Mouse (Mus musculus) liver, embryonic 13.5 days (tissue): Measurements from ENCODE around the gene Arid5b. TPM values are rescaled to one million over a fixed set of nuclear protein-coding genes. Genes with fewer than 3 reads are reported as not detected.

Source experiments
- ATAC-seq: fragments of 200-750 bp; cut with Nextera tagmentation; 2 replicates; pipeline ENCODE4 v1.8.0; 2017; ENCODE audit warnings: low read depth, mild to moderate bottlenecking, moderate number of reproducible peaks, moderate library complexity
- DNase-seq: peaks from one replicate; pipeline ENCODE4 v3.0.0; 2022
- H3K27ac ChIP-seq: fragments of 300-500 bp; sonication (generic); 2 replicates; pipeline ENCODE4 v1.5.1; 2015; ENCODE audit warnings: moderate library complexity, mild to moderate bottlenecking, inconsistent platforms
- H3K27me3 ChIP-seq: fragments of 300-500 bp; sonication (generic); 2 replicates; pipeline ENCODE4 v1.6.1; 2015; ENCODE audit warnings: mild to moderate bottlenecking, inconsistent platforms
- H3K36me3 ChIP-seq: fragments of 300-500 bp; sonication (generic); 2 replicates; pipeline ENCODE4 v1.6.1; 2015; ENCODE audit warnings: mild to moderate bottlenecking, inconsistent platforms
- H3K4me1 ChIP-seq: fragments of 300-500 bp; sonication (generic); replicated peaks from 2 replicates; pipeline ENCODE4 v1.6.1; 2015; ENCODE audit warnings: inconsistent platforms
- H3K4me2 ChIP-seq: fragments of 300-500 bp; sonication (generic); 2 replicates; pipeline ENCODE4 v1.6.1; 2015; ENCODE audit warnings: inconsistent platforms, mild to moderate bottlenecking, moderate library complexity
- H3K4me3 ChIP-seq: fragments of 300-500 bp; sonication (generic); replicated peaks from 2 replicates; pipeline ENCODE4 v1.5.1; 2015; ENCODE audit warnings: mild to moderate bottlenecking, inconsistent platforms
- H3K9ac ChIP-seq: fragments of 300-500 bp; sonication (generic); 2 replicates; pipeline ENCODE4 v1.6.1; 2015; ENCODE audit warnings: mild to moderate bottlenecking, inconsistent platforms
- H3K9me3 ChIP-seq: fragments of 300-500 bp; sonication (generic); replicated peaks from 2 replicates; pipeline ENCODE4 v1.6.1; 2016; ENCODE audit warnings: inconsistent platforms
- WGBS: fragments of 180-500 bp; shearing (Covaris S2); methylation state at CpG from one replicate; pipeline ENCODE4 v1.1.7; 2015; ENCODE audit not compliant: insufficient replicate concordance; 5-methylcytosine and 5-hydroxymethylcytosine counted together
- polyA plus RNA-seq: library from polyadenylated mRNA; unstranded; fragments of >200 nt; fragmentation: Nextera tagmentation; extraction: Ambion mirVana; gene quantifications from 2 replicates; pipeline ENCODE4 v1.2.1, GENCODE M21; 2015

Arid5b gene
- polyA plus RNA-seq, 1 experiment from 2014 or later = 4.1 TPM

DNA sequence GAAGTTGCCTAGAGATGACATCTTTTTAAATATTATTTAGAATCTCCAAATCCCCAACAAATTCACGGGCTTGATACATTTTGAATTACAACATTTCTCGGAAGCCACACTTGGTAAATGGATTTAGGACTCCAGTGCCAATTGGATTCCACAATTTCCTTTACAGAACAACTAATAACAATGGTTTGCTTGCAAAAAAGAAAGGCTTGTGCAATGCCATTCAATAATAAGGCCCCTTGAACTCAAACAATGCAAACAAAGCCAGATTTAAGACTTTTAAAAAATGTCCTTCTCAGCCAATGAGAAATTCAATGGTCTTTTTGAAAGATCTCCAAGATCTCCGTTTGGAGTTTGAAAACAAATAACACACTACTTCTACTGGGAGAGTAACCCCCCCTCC, 185.0 kb downstream of the Arid5b start:
- no peak for ATAC-seq
- no peak overlapping the region for H3K4me3 ChIP-seq
- H3K27ac ChIP-seq = no peak overlapping the region
- H3K4me2 ChIP-seq = no peak overlapping the region
- 62% methylated on average over 3 of the region's 3 CpGs for WGBS
- H3K36me3 ChIP-seq = peaks cover 33% of the 10 kb centered on the region
- no peaks in the 10 kb centered on the region for H3K4me1 ChIP-seq
- H3K9me3 ChIP-seq = no peaks in the 10 kb centered on the region
- no peak overlapping the region for H3K9ac ChIP-seq
- H3K27me3 ChIP-seq = no peaks in the 10 kb centered on the region
- DNase-seq = no peak

DNA sequence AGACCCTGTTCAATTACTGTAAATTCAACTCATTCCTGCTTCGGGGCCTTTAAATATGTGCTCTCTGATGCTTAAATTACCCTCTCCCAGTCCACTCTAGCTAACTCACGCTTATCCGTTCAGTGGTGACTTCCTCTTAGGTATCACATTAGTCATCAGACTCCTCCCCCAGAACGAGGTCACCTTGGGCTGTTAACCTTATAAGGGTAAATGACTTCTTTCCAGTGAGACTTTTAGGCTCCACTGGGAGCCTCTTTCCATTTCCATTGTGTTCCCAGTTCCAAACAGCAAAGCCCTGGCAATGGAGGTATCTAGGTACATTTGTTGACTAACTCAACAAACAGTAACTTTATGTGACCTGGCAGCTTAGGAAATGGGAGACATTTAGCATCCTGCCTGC, 186.7 kb downstream of the Arid5b start:
- H3K4me1 ChIP-seq = no peaks in the 10 kb centered on the region
- no peak overlapping the region for H3K27ac ChIP-seq
- no peaks in the 10 kb centered on the region for H3K9me3 ChIP-seq
- DNase-seq (no peak), ATAC-seq (no peak)
- H3K36me3 ChIP-seq = peaks cover 17% of the 10 kb centered on the region
- no peak overlapping the region for H3K4me2 ChIP-seq
- H3K9ac ChIP-seq = no peak overlapping the region
- H3K27me3 ChIP-seq = no peaks in the 10 kb centered on the region
- H3K4me3 ChIP-seq = no peak overlapping the region
- WGBS = 43% methylated on average over 4 of the region's 4 CpGs

DNA sequence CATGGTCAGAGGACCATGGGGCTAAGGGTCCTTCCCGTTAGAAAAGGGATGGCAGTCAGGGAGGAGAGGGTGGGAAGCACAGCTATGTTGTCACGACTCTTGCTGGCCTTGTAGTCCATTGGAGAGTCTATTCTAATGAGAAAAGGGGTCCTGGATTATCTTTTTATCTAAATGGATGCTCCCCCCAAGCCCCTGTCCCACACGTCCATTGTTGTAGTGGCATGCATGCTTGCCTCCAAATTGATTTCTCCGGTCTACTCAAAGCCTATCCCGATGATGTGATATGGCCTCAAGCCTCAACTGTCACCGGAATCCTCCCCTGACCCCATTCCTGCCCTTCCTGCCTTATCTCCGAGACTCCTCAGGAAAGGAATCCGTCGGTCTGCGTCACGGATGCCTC, 187.5 kb downstream of the Arid5b start:
- H3K36me3 ChIP-seq = peaks cover 8% of the 10 kb centered on the region
- WGBS = 69% methylated on average over 11 of the region's 11 CpGs
- H3K27me3 ChIP-seq = no peaks in the 10 kb centered on the region
- no peaks in the 10 kb centered on the region for H3K9me3 ChIP-seq
- no peaks in the 10 kb centered on the region for H3K4me1 ChIP-seq
- DNase-seq = no peak
- ATAC-seq = no peak
- no peak overlapping the region for H3K9ac ChIP-seq
- H3K4me3 ChIP-seq = no peak overlapping the region
- H3K4me2 ChIP-seq = no peak overlapping the region
- no peak overlapping the region for H3K27ac ChIP-seq

DNA sequence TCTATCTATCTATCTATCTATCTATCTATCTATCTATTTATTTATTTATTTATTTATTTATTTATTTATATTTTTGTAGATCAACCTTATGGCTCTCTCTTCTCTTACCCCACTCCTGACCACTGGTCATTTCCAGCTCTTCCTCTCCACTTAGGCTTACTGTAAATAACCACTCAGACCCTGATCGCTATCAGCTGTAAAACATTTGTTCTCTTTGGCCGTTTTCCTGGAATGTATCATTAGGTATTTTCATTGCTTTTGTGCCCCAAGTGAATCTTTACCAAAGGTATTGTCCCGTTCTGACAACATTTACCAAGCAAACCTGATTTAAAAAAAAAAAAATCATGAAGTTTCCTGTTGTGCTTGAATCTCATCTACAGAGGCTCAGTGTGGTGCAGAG, 188.0 kb downstream of the Arid5b start:
- Histone ChIP-seq H3K27me3 (no peaks in the 10 kb centered on the region), H3K36me3 (0 out of 2 replicates have a peak, but pooled peaks cover 6% of the 10 kb centered on the region), H3K9me3 (no peaks in the 10 kb centered on the region), H3K4me3 (no peak overlapping the region), H3K27ac (no peak overlapping the region), H3K4me1 (no peaks in the 10 kb centered on the region), H3K4me2 (no peak overlapping the region), H3K9ac (no peak overlapping the region)
- no peak for ATAC-seq
- DNase-seq = no peak
- 43% methylated on average over 3 of the region's 3 CpGs for WGBS

DNA sequence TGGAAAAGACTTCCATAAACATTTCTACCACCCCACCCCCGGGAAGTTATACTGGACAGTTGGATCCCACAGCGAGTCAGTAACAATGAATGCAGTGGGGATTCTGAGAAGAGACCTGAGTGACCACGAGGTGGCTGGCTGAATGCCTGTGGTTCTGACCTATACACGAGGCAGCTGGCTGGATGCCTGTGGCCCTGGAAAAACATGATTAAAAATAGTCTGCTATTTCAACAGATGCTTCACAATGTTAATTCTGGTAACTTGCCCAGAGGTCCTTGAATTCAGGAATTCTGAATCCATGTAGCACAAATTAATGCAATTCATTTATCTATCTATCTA, 188.4 kb downstream of the Arid5b start:
- Histone ChIP-seq H3K4me1 (no peaks in the 10 kb centered on the region), H3K27me3 (no peaks in the 10 kb centered on the region), H3K4me2 (no peak overlapping the region), H3K9me3 (no peaks in the 10 kb centered on the region), H3K27ac (no peak overlapping the region), H3K4me3 (no peak overlapping the region), H3K9ac (no peak overlapping the region), H3K36me3 (0 out of 2 replicates have a peak, but pooled peaks cover 6% of the 10 kb centered on the region)
- 50% methylated on average over 4 of the region's 4 CpGs for WGBS
- ATAC-seq (no peak), DNase-seq (no peak)

DNA sequence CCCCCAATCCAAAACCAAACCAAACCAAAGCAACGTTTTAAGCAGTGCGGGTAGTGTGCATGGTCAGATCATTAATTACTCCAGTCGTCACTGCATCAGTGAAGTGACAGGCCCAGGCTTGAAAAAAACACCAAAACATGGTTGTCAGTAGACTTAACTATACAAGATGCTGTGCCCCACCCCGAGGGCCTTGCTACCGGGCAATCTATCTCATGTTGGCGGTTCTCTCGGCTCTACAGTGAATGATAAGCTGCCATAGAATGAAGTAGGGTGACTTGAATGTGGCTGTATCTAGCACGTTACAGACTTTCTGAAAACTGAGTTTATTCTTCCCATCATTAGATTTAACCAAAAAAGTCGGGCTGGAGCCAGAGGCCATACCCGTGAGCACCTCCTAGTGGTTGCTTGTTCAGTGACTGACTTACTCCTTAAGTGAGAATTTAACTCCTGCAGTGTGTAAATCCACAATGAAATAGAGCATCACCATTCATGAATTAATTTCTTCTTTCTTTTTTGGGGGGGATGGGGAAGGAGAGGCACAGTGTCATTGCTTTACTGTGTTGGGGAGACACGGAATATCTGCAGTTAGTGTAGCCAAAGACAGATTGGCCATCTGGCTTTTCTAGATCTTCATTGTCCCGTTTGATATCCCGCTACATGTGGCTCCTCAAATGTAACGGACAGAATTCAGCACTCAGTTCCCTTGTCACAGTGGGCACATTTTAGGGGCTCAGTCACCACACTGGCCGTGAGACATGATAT, 188.9 kb downstream of the Arid5b start:
- Histone ChIP-seq H3K9ac (no peak overlapping the region), H3K4me3 (no peak overlapping the region), H3K27ac (no peak overlapping the region), H3K4me1 (no peaks in the 10 kb centered on the region), H3K36me3 (0 out of 2 replicates have a peak, but pooled peaks cover under 1% of the 10 kb centered on the region), H3K27me3 (no peaks in the 10 kb centered on the region), H3K4me2 (no peak overlapping the region), H3K9me3 (no peaks in the 10 kb centered on the region)
- 57% methylated on average over 15 of the region's 15 CpGs for WGBS
- DNase-seq (no peak), ATAC-seq (no peak)

DNA sequence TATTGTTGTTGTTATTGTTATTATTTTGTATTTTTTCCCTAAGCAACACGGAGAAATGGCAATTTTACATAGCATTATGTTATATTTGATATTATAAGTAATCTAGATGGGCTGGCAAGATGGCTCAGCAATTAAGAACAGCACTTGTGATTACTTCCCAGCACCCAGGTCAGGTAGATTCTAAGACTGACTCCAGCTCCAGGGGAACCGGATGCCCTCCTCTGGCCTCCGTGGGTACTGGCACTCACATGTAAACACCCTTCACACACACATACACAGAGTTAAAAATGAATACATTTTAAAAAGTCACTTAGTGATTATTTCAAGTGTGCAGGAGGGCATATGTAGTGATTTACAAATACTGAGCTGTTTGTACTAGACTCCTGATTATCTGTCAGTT, 190.8 kb downstream of the Arid5b start:
- no peak for ATAC-seq
- Histone ChIP-seq H3K27ac (no peak overlapping the region), H3K9ac (no peak overlapping the region), H3K4me1 (no peaks in the 10 kb centered on the region), H3K4me2 (no peak overlapping the region), H3K36me3 (no peaks in the 10 kb centered on the region), H3K4me3 (no peak overlapping the region), H3K27me3 (no peaks in the 10 kb centered on the region), H3K9me3 (no peaks in the 10 kb centered on the region)
- no peak for DNase-seq
- 61% methylated on average over 3 of the region's 3 CpGs for WGBS

DNA sequence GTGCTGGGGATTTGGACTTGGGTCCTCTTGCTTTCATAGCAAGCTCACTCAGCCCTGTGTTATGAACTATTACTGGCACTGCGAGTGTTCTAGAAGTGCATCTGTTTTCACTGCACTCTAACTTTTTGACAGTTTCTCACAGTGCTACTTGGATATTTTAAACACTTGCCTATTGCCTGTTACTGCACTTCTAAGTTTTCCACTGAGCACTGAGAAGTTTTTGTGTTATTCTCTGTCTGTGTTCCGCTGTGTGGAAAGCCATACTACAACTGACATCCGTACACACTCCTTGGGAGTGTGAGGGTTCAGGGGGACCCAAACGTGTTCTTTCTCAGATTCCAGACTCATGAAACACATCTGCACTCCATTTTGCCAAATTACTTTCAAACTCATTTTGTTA, 191.6 kb downstream of the Arid5b start:
- no peak overlapping the region for H3K27ac ChIP-seq
- ATAC-seq = no peak
- WGBS = 79% methylated on average over 4 of the region's 4 CpGs
- H3K36me3 ChIP-seq = no peaks in the 10 kb centered on the region
- H3K9me3 ChIP-seq = no peaks in the 10 kb centered on the region
- no peak overlapping the region for H3K4me2 ChIP-seq
- H3K9ac ChIP-seq = no peak overlapping the region
- H3K4me1 ChIP-seq = no peaks in the 10 kb centered on the region
- H3K27me3 ChIP-seq = no peaks in the 10 kb centered on the region
- no peak for DNase-seq
- H3K4me3 ChIP-seq = no peak overlapping the region

DNA sequence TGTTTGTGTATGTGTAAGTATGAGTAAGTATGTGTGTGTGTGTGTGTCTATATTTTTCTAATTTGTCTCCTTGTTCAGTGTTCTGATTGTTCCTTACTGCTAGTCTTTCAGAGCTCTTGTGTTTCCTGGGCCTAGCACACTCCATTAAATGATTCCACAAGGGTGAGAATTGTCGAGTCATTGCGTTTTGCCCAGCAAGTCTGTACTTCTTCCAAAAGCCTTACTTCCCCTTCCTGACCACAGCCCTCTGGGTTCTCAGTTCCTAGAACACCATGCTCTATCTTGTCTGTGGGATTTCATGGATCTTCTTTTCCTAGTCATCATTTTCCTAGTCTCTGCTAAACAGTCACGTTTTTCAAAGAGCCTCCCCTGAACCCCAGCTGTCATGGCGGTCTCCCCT, 193.0 kb downstream of the Arid5b start:
- Histone ChIP-seq H3K4me2 (no peak overlapping the region), H3K9me3 (no peaks in the 10 kb centered on the region), H3K27me3 (no peaks in the 10 kb centered on the region), H3K4me3 (no peak overlapping the region), H3K27ac (no peak overlapping the region), H3K36me3 (no peaks in the 10 kb centered on the region), H3K4me1 (no peaks in the 10 kb centered on the region), H3K9ac (no peak overlapping the region)
- no peak for ATAC-seq
- 33% methylated on average over 4 of the region's 4 CpGs for WGBS
- DNase-seq = no peak

DNA sequence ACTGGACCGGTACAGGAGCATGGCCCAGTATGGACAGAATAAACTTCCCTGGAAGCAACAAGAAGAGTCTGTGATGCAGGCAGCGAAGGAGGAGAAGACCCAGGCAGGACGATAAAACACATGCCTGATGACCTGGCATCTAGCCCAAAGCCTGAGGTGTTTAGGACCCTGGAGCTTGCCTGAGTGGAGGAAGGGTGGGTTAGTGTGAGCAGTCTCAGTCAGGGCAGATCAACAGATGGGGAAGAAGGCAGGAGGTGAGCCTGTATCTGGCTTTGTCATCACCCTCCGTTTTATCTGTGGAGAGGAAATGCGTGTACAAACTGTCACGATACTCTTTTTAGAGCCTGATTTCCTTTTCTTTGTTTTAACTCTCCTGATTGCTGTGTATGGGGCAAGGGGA, 196.8 kb downstream of the Arid5b start:
- H3K27ac ChIP-seq = no peak overlapping the region
- H3K4me2 ChIP-seq = no peak overlapping the region
- no peak for DNase-seq
- H3K4me3 ChIP-seq = no peak overlapping the region
- H3K9me3 ChIP-seq = 0 out of 2 replicates have a peak, but pooled peaks cover 4% of the 10 kb centered on the region
- no peaks in the 10 kb centered on the region for H3K36me3 ChIP-seq
- no peaks in the 10 kb centered on the region for H3K27me3 ChIP-seq
- no peak for ATAC-seq
- 33% methylated on average over 6 of the region's 6 CpGs for WGBS
- H3K4me1 ChIP-seq = no peaks in the 10 kb centered on the region
- H3K9ac ChIP-seq = no peak overlapping the region

DNA sequence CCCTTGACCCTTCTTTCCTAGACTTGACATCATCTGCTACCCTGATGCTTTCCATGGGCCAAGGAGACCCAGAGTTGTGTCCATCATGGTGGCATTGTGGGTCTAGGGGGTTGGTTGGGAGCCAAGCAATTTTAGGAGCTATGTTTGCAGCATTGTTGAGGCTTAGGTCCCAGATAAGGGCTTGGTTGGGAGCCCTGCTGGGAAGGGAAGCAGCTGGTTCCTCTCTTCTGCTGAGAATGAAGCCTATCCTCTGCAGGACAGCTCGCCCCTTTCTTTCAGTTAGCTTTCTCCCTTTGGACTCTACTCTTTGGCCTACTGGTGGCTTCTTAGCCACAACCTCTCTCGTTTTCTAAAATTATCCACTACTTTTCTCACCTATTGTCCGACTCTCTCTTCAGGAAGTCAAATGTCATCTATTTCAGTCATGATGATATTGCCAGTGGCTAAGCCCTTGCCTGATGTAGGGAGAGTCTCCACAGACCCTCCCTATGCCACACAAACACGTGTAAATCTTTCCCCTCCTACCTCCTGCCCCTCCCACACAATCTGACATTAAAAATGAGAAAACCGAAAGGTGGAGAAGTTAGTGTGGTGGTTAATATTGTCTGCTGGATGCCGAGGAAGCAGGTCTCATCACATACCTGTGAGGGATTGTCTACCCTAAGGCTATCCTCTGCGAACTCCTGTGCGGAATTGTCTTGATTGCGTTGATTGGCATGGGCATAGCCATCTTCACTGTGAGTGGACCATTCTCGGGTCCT, 198.4 kb downstream of the Arid5b start:
- 0 out of 2 replicates have a peak, but pooled peaks cover 4% of the 10 kb centered on the region for H3K9me3 ChIP-seq
- no peak overlapping the region for H3K27ac ChIP-seq
- no peaks in the 10 kb centered on the region for H3K27me3 ChIP-seq
- no peaks in the 10 kb centered on the region for H3K36me3 ChIP-seq
- no peak for ATAC-seq
- no peak for DNase-seq
- no peak overlapping the region for H3K4me3 ChIP-seq
- H3K4me2 ChIP-seq = no peak overlapping the region
- no peaks in the 10 kb centered on the region for H3K4me1 ChIP-seq
- WGBS = 48% methylated on average over 10 of the region's 10 CpGs
- H3K9ac ChIP-seq = no peak overlapping the region

DNA sequence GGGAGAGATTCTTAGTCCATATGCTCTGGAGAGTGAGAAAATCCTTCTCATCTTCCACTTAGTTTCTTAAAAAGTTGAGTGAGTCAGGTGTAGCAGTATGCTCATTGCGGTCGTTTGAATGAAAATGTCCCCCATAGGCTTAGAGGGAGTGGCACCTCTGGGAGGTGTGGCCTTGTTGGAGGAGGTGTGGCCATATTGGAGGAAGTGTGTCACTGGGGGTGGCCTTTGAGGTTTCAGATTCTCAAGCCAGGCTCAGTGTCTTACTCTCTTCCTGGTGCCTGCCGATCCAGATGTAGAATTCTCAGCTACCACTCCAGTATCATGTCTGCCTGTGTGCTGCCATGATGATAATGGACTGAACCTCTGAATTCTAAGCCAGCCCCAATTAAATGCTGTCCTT, 199.8 kb downstream of the Arid5b start:
- 76% methylated on average over 3 of the region's 3 CpGs for WGBS
- H3K9me3 ChIP-seq = 0 out of 2 replicates have a peak, but pooled peaks cover 4% of the 10 kb centered on the region
- no peak overlapping the region for H3K27ac ChIP-seq
- no peak overlapping the region for H3K9ac ChIP-seq
- ATAC-seq = no peak
- no peaks in the 10 kb centered on the region for H3K4me1 ChIP-seq
- DNase-seq = no peak
- no peaks in the 10 kb centered on the region for H3K27me3 ChIP-seq
- H3K4me2 ChIP-seq = no peak overlapping the region
- H3K4me3 ChIP-seq = no peak overlapping the region
- H3K36me3 ChIP-seq = no peaks in the 10 kb centered on the region
